Mouse (Mus musculus) limb, embryonic 12.5 days (tissue): Measurements from ENCODE around the gene Spz1. TPM values are rescaled to one million over a fixed set of nuclear protein-coding genes. Genes with fewer than 3 reads are reported as not detected.

Experiments
- ATAC-seq: fragments of 200-750 bp; cut with Nextera tagmentation; 2 replicates; pipeline ENCODE4 v1.8.0; 2017; ENCODE audit warnings: low read depth, moderate TSS enrichment; ENCODE audit not compliant: insufficient number of reproducible peaks, insufficient read depth, low FRiP score, low TSS enrichment
- H3K27ac ChIP-seq: fragments of 300-500 bp; sonication (generic); 2 replicates; pipeline ENCODE4 v1.5.1; 2016; ENCODE audit warnings: mild to moderate bottlenecking, moderate library complexity
- H3K27me3 ChIP-seq: fragments of 300-500 bp; sonication (generic); 2 replicates; pipeline ENCODE4 v1.6.1; 2016; ENCODE audit warnings: mild to moderate bottlenecking, moderate library complexity
- H3K36me3 ChIP-seq: fragments of 300-500 bp; sonication (generic); 2 replicates; pipeline ENCODE4 v1.6.1; 2016; ENCODE audit warnings: mild to moderate bottlenecking, moderate library complexity
- H3K4me1 ChIP-seq: fragments of 300-500 bp; sonication (generic); replicated peaks from 2 replicates; pipeline ENCODE4 v1.6.1; 2016
- H3K4me2 ChIP-seq: fragments of 300-500 bp; sonication (generic); 2 replicates; pipeline ENCODE4 v1.6.1; 2016; ENCODE audit warnings: mild to moderate bottlenecking, moderate library complexity
- H3K4me3 ChIP-seq: fragments of 300-500 bp; sonication (generic); replicated peaks from 2 replicates; pipeline ENCODE4 v1.5.1; 2016; ENCODE audit warnings: mild to moderate bottlenecking
- H3K9ac ChIP-seq: fragments of 300-500 bp; sonication (generic); replicated peaks from 2 replicates; pipeline ENCODE4 v1.6.1; 2016; ENCODE audit warnings: mild to moderate bottlenecking, moderate library complexity
- H3K9me3 ChIP-seq: fragments of 300-500 bp; sonication (generic); 2 replicates; pipeline ENCODE4 v1.6.1; 2016; ENCODE audit warnings: mild to moderate bottlenecking, moderate library complexity
- WGBS: fragments of 180-500 bp; shearing (Covaris S2); methylation state at CpG from one replicate; pipeline ENCODE4 v1.1.7; 2016; 5-methylcytosine and 5-hydroxymethylcytosine counted together
- polyA plus RNA-seq: library from polyadenylated mRNA; unstranded; fragments of >200 nt; fragmentation: Nextera tagmentation; extraction: Ambion mirVana; gene quantifications from 2 replicates; pipeline ENCODE4 v1.2.1, GENCODE M21; 2016

Gene Spz1
- polyA plus RNA-seq, 1 experiment from 2014 or later, result not detected

- H3K9me3 ChIP-seq, result no peaks in the 10 kb centered on the region
- H3K4me3 ChIP-seq, result peak overlapping the region; percentile 77
- H3K36me3 ChIP-seq, result no peaks in the 10 kb centered on the region; the same call in 1 of the 2 replicates
- H3K9ac ChIP-seq, result peak overlapping the region; percentile 83
- H3K27me3 ChIP-seq, result no peaks in the 10 kb centered on the region
- H3K4me1 ChIP-seq, result no peaks in the 10 kb centered on the region
- peak; percentile 93 for ATAC-seq
- H3K4me2 ChIP-seq, result peak overlapping the region; percentile 68
- WGBS, result 5% methylated on average over 33 of the region's 47 CpGs
- peak overlapping the region; percentile 92 for H3K27ac ChIP-seq
These were observed 45.9 kb downstream of the Spz1 start for GRCm38 (mm10) chr13:92529828-92530720.

Other genes with a start within 250 kb of the Spz1 start
- 20.7 and 21.9 TPM in 2 replicates for gene Dhfr, start 221.4 kb downstream of the Spz1 start, polyA plus RNA-seq
- gene Msh3, start 221.2 kb downstream of the Spz1 start, polyA plus RNA-seq, result 42.7 and 43.8 TPM in 2 replicates
- gene Ankrd34b, start 150.3 kb downstream of the Spz1 start, polyA plus RNA-seq, result not detected in 2 replicates
- 0.18 TPM in 1 of 2 replicates, not detected in the other for gene Fam151b, start 92.2 kb downstream of the Spz1 start, polyA plus RNA-seq
- 13.8 and 14.9 TPM in 2 replicates for gene Zfyve16, start 45.3 kb downstream of the Spz1 start, polyA plus RNA-seq
- 10.2 and 11.0 TPM in 2 replicates for gene Serinc5, start 34.9 kb upstream of the Spz1 start, polyA plus RNA-seq
- 2.9 and 4.1 TPM in 2 replicates for gene Thbs4, start 218.6 kb upstream of the Spz1 start, polyA plus RNA-seq